Mouse (Mus musculus): Measurements from ENCODE around the gene Hspb1.

- TF ChIP-seq TAL1 (IDR thresholded peaks at IDR 0.05; ENCODE audit: low read length) = no peak
- no peak for TF ChIP-seq GATA1 (IDR thresholded peaks at IDR 0.05; ENCODE audit: low read length)
These were observed 19.8 kb upstream of the Hspb1 start for GRCm38 (mm10) chr5:135867637-135868593.
